Mouse (Mus musculus) gonadal fat pad, adult 2 months (tissue): ENCODE results near the gene Arntl. TPM values are rescaled to one million over a fixed set of nuclear protein-coding genes. Genes with fewer than 3 reads are reported as not detected.

ENCODE experiments used
- DNase-seq: peaks from one replicate; pipeline ENCODE4 v3.0.0-alpha.2; 2012; ENCODE audit warnings: low read depth
- polyA plus RNA-seq: library from polyadenylated mRNA; depleted of rRNA; stranded (reverse); fragments of >200 nt; gene quantifications from 2 replicates; pipeline ENCODE4 v1.2.3, GENCODE M21; 2012; rRNA removed

Arntl gene
- polyA plus RNA-seq, 1 experiment: 11.0 TPM

- no peak for DNase-seq
Observed at GRCm38 (mm10) chr7:113289211-113289610, 81.9 kb downstream of the Arntl start.

GRCm38 (mm10) chr7:113291741-113292140 is 84.5 kb downstream of the Arntl start:
- no peak for DNase-seq

GRCm38 (mm10) chr7:113292193-113292592 is 84.9 kb downstream of the Arntl start:
- no peak for DNase-seq

GRCm38 (mm10) chr7:113294598-113294997 is 87.3 kb downstream of the Arntl start:
- DNase-seq: no peak

GRCm38 (mm10) chr7:113295077-113295890 is 88.0 kb downstream of the Arntl start:
- DNase-seq: no peak

GRCm38 (mm10) chr7:113297813-113298212 is 90.5 kb downstream of the Arntl start:
- DNase-seq: no peak

GRCm38 (mm10) chr7:113310136-113310535 is 102.9 kb downstream of the Arntl start:
- DNase-seq: no peak

GRCm38 (mm10) chr7:113311784-113312183 is 104.5 kb downstream of the Arntl start:
- no peak for DNase-seq

GRCm38 (mm10) chr7:113320128-113320527 is 112.9 kb downstream of the Arntl start:
- DNase-seq: no peak

GRCm38 (mm10) chr7:113334036-113334435 is 126.8 kb downstream of the Arntl start:
- no peak for DNase-seq

- no peak for DNase-seq
Observed at GRCm38 (mm10) chr7:113335250-113335649, 128.0 kb downstream of the Arntl start.

- DNase-seq: no peak
Observed at GRCm38 (mm10) chr7:113347271-113347670, 140.0 kb downstream of the Arntl start.

GRCm38 (mm10) chr7:113347694-113348093 is 140.4 kb downstream of the Arntl start:
- DNase-seq: no peak

- DNase-seq: no peak
Observed at GRCm38 (mm10) chr7:113349089-113349488, 141.8 kb downstream of the Arntl start.

Other genes with a start within 250 kb of the Arntl start
- gene Btbd10, start 161.9 kb downstream of the Arntl start, polyA plus RNA-seq: 13.2 and 13.6 TPM in 2 replicates
- not detected in 2 replicates for gene Pth, start 181.1 kb downstream of the Arntl start, polyA plus RNA-seq